Mouse (Mus musculus): Measurements from ENCODE around the gene Aloxe3. TPM values are rescaled to one million over a fixed set of nuclear protein-coding genes. Genes with fewer than 3 reads are reported as not detected.

Gene Aloxe3
- polyA plus RNA-seq, 1 experiment, result 0.01 TPM

DNA sequence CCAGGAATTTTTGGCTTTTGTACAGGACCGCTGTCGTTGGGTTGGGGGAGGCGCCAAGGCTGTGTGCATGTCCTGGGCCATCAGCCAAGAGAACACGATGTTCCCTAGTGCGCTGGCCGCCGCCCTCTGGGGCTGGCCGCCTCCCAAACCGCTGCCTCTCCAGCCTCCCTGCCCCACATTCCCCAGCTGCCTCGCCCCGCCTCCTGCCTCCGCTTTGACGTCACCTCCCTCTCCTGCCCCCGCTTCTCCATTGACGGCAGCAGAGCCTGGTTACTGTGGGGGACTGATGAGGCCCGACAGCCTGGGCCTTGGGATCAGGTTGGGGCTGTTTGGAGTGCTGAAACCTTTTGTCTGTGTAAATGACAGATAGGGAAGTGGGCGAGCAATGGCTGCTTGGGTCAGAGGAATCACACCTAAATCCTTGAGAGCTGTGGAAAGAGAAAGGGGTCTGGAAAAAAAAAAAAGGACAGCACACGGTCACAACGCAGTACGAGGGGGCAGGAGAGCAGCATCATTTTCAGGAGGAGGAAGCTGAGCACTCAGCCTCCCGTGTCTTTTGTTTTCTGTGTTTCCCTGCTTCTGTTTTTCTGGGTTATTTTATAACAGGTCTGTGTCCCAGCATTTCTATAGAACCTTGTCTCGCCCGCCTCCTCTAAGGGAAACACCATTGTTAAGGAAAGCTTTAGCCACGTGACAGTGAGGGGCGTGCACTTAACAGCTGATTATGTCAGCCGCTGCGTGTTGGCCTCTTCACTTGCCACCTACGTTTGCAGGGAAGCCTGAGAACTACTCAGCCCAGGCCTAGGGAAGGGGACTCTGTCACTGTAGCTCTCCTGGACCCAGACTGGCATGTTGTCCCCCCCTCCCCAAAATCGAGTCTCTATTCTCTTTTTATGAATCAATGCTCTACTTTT, 28.5 kb upstream of the Aloxe3 start:
- TF ChIP-seq TCF12 (IDR thresholded peaks at IDR 0.05; ENCODE audit: insufficient read depth, poor library complexity, severe bottlenecking) (no peak), CEBPB (IDR thresholded peaks at IDR 0.05; ENCODE audit: insufficient read depth, poor library complexity, severe bottlenecking) (no peak), MYOG (IDR thresholded peaks at IDR 0.05; ENCODE audit: control insufficient read depth in 1 of 3, insufficient read depth in 1 of 3, insufficient read length in 2 of 3, low read depth in 2 of 3) (peak; percentile 43 to 94 (median 82)), MYOD1 (IDR thresholded peaks at IDR 0.05; ENCODE audit: control insufficient read depth in 1 of 3, insufficient read length in 2 of 3, low read depth in 2 of 3) (peak in 2 of 3 experiments; percentile 87 to 95), E2F4 (IDR thresholded peaks at IDR 0.05; ENCODE audit: insufficient read depth) (no peak), TCF3 (IDR thresholded peaks at IDR 0.05; ENCODE audit: insufficient read length, low read depth) (peak; percentile 69), USF1 (IDR thresholded peaks at IDR 0.05; ENCODE audit: low read depth) (peak; percentile 98), REST (IDR thresholded peaks at IDR 0.05; ENCODE audit: insufficient read depth, insufficient read length) (no peak), SRF (IDR thresholded peaks at IDR 0.05; ENCODE audit: control insufficient read depth, insufficient read length, low read depth) (peak; percentile 46), MAX (IDR thresholded peaks at IDR 0.05; ENCODE audit: low read depth) (no peak), POLR2A (IDR thresholded peaks at IDR 0.05; ENCODE audit: insufficient read length, low read depth) (peak; percentile 68), POLR2AphosphoS2 (IDR thresholded peaks at IDR 0.05; ENCODE audit: insufficient read length, low read depth) (peak; percentile 59)
- peak overlapping the region; percentile 99 for H3K4me2 ChIP-seq (ENCODE audit: low read depth)
- H3ac ChIP-seq (ENCODE audit: control insufficient read depth, insufficient read length), result no peak overlapping the region
- H3K4me3 ChIP-seq, result peak overlapping the region; percentile 36
- peaks cover 8% of the 10 kb centered on the region for H3K36me3 ChIP-seq (ENCODE audit: control insufficient read depth, insufficient read depth)
- peaks cover 10% of the 10 kb centered on the region for H3K79me2 ChIP-seq (ENCODE audit: control insufficient read depth, insufficient read depth)
- no peaks in the 10 kb centered on the region for H3K27me3 ChIP-seq (ENCODE audit: control insufficient read depth, insufficient read depth, insufficient read length)

DNA sequence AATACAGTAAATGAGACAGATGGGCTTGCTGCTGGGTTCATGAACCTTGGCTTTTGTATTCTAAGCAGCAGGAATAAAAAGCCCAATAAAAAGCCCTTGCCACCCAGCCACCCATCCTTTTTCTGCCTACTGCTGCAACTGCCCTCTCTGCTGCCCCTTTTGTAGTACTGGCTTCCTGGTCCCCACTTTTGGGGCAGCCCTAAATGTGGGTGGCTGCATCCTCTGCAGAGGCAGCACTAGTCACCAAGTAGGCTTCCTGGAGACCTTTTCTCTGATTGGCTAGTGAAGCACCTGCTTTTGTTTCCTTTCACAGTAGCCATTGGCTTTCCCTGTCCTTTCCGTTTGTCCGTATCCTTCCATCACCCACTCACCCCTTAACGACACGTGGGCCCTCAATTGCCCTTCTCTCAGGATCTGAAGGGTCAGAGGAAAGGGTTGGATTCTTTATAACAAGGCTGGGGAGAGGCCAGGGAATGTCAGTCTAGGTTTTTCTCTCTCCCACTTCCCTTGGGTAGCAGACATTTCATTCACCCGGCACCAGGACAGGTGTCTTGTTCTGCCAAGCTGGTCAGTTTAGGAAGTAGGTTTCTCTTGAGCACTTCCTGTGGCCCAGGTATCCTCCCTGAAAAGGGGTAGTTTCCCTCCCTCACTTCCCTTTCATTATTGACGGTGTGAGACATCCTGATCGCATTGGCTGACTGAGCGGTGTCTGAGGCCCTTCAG, 27.5 kb upstream of the Aloxe3 start:
- peak overlapping the region; percentile 99 for H3K4me2 ChIP-seq (ENCODE audit: low read depth)
- H3K4me3 ChIP-seq, result peak overlapping the region; percentile 40
- peaks cover 10% of the 10 kb centered on the region for H3K79me2 ChIP-seq (ENCODE audit: control insufficient read depth, insufficient read depth)
- TF ChIP-seq SRF (IDR thresholded peaks at IDR 0.05; ENCODE audit: control insufficient read depth, insufficient read length, low read depth) (no peak), POLR2AphosphoS2 (IDR thresholded peaks at IDR 0.05; ENCODE audit: insufficient read length, low read depth) (no peak), TCF12 (IDR thresholded peaks at IDR 0.05; ENCODE audit: insufficient read depth, poor library complexity, severe bottlenecking) (no peak), REST (IDR thresholded peaks at IDR 0.05; ENCODE audit: insufficient read depth, insufficient read length) (no peak), CEBPB (IDR thresholded peaks at IDR 0.05; ENCODE audit: insufficient read depth, poor library complexity, severe bottlenecking) (no peak), POLR2A (IDR thresholded peaks at IDR 0.05; ENCODE audit: insufficient read length, low read depth) (no peak), TCF3 (IDR thresholded peaks at IDR 0.05; ENCODE audit: insufficient read length, low read depth) (no peak), MYOD1 (IDR thresholded peaks at IDR 0.05; ENCODE audit: control insufficient read depth in 1 of 3, insufficient read length in 2 of 3, low read depth in 2 of 3) (no peak), USF1 (IDR thresholded peaks at IDR 0.05; ENCODE audit: low read depth) (no peak), MAX (IDR thresholded peaks at IDR 0.05; ENCODE audit: low read depth) (no peak), E2F4 (IDR thresholded peaks at IDR 0.05; ENCODE audit: insufficient read depth) (no peak), MYOG (IDR thresholded peaks at IDR 0.05; ENCODE audit: control insufficient read depth in 1 of 3, insufficient read depth in 1 of 3, insufficient read length in 2 of 3, low read depth in 2 of 3) (no peak)
- no peak overlapping the region for H3ac ChIP-seq (ENCODE audit: control insufficient read depth, insufficient read length)
- peaks cover 14% of the 10 kb centered on the region for H3K36me3 ChIP-seq (ENCODE audit: control insufficient read depth, insufficient read depth)
- H3K27me3 ChIP-seq (ENCODE audit: control insufficient read depth, insufficient read depth, insufficient read length), result no peaks in the 10 kb centered on the region

DNA sequence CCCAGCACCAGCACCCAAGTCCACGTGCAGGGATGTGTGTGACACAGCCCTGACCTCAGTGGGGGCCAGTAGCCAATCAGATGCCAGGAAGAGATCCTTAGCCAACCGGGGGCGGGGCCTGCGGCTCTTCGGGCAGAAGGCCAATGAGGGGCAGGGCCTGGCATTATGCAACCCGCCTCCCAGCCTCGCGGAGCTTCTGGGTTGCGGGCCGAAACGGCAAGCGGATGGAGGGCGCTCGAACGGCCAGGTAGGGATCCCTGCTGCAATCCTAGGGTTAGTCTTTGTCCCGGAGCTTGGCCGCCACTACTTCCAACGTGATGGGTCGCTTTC, 27.0 kb upstream of the Aloxe3 start:
- Histone ChIP-seq H3K4me2 (ENCODE audit: low read depth) (peak overlapping the region; percentile 99), H3ac (ENCODE audit: control insufficient read depth, insufficient read length) (peak overlapping the region; percentile 5), H3K4me3 (peak overlapping the region; percentile 40), H3K36me3 (ENCODE audit: control insufficient read depth, insufficient read depth) (peaks cover 19% of the 10 kb centered on the region), H3K79me2 (ENCODE audit: control insufficient read depth, insufficient read depth) (peaks cover 10% of the 10 kb centered on the region), H3K27me3 (ENCODE audit: control insufficient read depth, insufficient read depth, insufficient read length) (no peaks in the 10 kb centered on the region)
- TF ChIP-seq POLR2A (IDR thresholded peaks at IDR 0.05; ENCODE audit: insufficient read length, low read depth), result peak; percentile 65
- peak; percentile 51 for TF ChIP-seq POLR2AphosphoS2 (IDR thresholded peaks at IDR 0.05; ENCODE audit: insufficient read length, low read depth)
- TF ChIP-seq USF1 (IDR thresholded peaks at IDR 0.05; ENCODE audit: low read depth), result peak; percentile 49
- TF ChIP-seq MYOG (IDR thresholded peaks at IDR 0.05; ENCODE audit: control insufficient read depth in 1 of 3, insufficient read depth in 1 of 3, insufficient read length in 2 of 3, low read depth in 2 of 3), result peak in 1 of 3 experiments; percentile 42
- peak; percentile 86 for TF ChIP-seq CEBPB (IDR thresholded peaks at IDR 0.05; ENCODE audit: insufficient read depth, poor library complexity, severe bottlenecking)
- TF ChIP-seq REST (IDR thresholded peaks at IDR 0.05; ENCODE audit: insufficient read depth, insufficient read length), result no peak
- no peak for TF ChIP-seq TCF12 (IDR thresholded peaks at IDR 0.05; ENCODE audit: insufficient read depth, poor library complexity, severe bottlenecking)
- TF ChIP-seq MAX (IDR thresholded peaks at IDR 0.05; ENCODE audit: low read depth), result peak; percentile 88

DNA sequence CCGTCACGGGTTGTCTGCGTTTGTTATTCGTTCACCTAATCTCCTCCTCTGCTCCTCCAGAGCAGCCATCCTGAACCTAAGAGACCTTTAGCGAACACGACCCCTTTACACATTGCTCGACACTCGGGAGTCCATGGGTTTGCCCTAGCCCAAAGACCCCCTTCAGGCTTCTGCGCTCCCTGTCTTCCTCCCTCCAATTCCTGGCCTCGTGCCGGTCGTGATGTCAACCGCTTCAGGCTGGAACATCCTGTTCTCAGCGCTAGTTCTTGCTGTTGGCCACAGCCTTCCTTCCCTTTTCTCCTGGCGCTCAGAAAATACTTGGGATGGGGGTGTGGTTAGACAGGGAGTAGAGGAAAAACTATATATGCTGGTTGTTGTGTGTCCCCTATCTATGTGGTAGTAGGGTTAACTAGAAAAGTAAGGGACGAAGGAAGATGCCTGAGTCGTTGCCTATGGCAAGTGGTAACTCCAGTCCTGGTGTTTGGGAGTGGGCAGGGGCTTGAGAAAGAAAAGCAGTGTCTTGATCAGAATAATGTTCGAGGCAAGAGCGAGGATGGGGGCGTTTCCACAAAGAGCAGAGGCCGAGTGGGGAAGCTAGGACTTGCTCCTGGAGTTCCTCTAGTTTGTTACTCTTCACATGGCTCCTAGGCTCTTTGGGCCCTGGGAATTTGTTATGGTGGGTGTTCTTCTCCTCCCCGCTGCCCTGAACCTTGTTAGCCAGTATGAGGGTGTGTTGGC, 26.4 kb upstream of the Aloxe3 start:
- peak overlapping the region; percentile 40 for H3K4me3 ChIP-seq
- TF ChIP-seq TCF3 (IDR thresholded peaks at IDR 0.05; ENCODE audit: insufficient read length, low read depth) (no peak), E2F4 (IDR thresholded peaks at IDR 0.05; ENCODE audit: insufficient read depth) (no peak), TCF12 (IDR thresholded peaks at IDR 0.05; ENCODE audit: insufficient read depth, poor library complexity, severe bottlenecking) (no peak), CEBPB (IDR thresholded peaks at IDR 0.05; ENCODE audit: insufficient read depth, poor library complexity, severe bottlenecking) (no peak), MAX (IDR thresholded peaks at IDR 0.05; ENCODE audit: low read depth) (no peak), MYOD1 (IDR thresholded peaks at IDR 0.05; ENCODE audit: control insufficient read depth in 1 of 3, insufficient read length in 2 of 3, low read depth in 2 of 3) (no peak), POLR2A (IDR thresholded peaks at IDR 0.05; ENCODE audit: insufficient read length, low read depth) (no peak), MYOG (IDR thresholded peaks at IDR 0.05; ENCODE audit: control insufficient read depth in 1 of 3, insufficient read depth in 1 of 3, insufficient read length in 2 of 3, low read depth in 2 of 3) (no peak), SRF (IDR thresholded peaks at IDR 0.05; ENCODE audit: control insufficient read depth, insufficient read length, low read depth) (no peak), REST (IDR thresholded peaks at IDR 0.05; ENCODE audit: insufficient read depth, insufficient read length) (no peak), POLR2AphosphoS2 (IDR thresholded peaks at IDR 0.05; ENCODE audit: insufficient read length, low read depth) (no peak), USF1 (IDR thresholded peaks at IDR 0.05; ENCODE audit: low read depth) (no peak)
- peak overlapping the region; percentile 5 for H3ac ChIP-seq (ENCODE audit: control insufficient read depth, insufficient read length)
- peak overlapping the region; percentile 99 for H3K4me2 ChIP-seq (ENCODE audit: low read depth)
- peaks cover 10% of the 10 kb centered on the region for H3K79me2 ChIP-seq (ENCODE audit: control insufficient read depth, insufficient read depth)
- H3K27me3 ChIP-seq (ENCODE audit: control insufficient read depth, insufficient read depth, insufficient read length), result no peaks in the 10 kb centered on the region
- peaks cover 24% of the 10 kb centered on the region for H3K36me3 ChIP-seq (ENCODE audit: control insufficient read depth, insufficient read depth)

Measured in myocyte (in vitro differentiated cells).